Mouse (Mus musculus) megakaryocyte-erythroid progenitor cell, adult 5-6 weeks (primary cell): ENCODE measurements around the gene Olfm2. TPM values are rescaled to one million over a fixed set of nuclear protein-coding genes. Genes with fewer than 3 reads are reported as not detected.
"Not testable (repeated sequence)": the region's sequence is repeated elsewhere in the genome, so short reads cannot be mapped to it uniquely, and the experiment has no call there.

ENCODE experiments used
- ATAC-seq: replicated peaks from 2 replicates; pipeline ENCODE4 v1.8.0; 2016; ENCODE audit warnings: mild to moderate bottlenecking, inconsistent platforms; ENCODE audit not compliant: severe bottlenecking, poor library complexity, low FRiP score, low TSS enrichment
- total RNA-seq, 2 experiments: library from RNA; stranded (forward) in 1 of 2; stranded (reverse) in 1 of 2; fragments of 200-1000, 215-1000 nt in 1 of 2; fragments of >200 nt in 1 of 2; fragmentation: Nextera tagmentation in 1 of 2; gene quantifications; 2 replicates each; pipeline ENCODE4 v1.2.3; 2014 to 2017

Gene Olfm2
- total RNA-seq, 2 experiments from 2014 or later, result not detected

DNA sequence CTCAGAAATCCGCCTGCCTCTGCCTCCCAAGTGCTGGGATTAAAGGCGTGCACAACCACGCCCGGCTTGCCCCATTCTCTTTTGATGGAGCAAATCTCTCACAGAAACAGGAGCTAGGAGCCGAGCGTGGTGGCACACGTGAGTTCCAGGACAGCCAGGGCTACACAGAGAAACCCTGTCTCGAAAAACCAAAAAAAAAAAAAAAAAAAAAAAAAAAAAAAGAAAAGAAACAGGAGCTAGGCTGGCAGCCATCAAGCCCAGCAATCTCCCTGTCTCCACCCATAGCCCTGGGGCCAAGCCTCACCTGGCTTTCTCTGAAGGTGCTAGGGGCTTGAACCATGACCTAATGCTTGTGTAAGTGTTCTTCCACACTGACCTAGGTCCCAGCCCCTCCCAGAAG is 110.5 kb downstream of the Olfm2 start:
- ATAC-seq, result not testable (repeated sequence)

DNA sequence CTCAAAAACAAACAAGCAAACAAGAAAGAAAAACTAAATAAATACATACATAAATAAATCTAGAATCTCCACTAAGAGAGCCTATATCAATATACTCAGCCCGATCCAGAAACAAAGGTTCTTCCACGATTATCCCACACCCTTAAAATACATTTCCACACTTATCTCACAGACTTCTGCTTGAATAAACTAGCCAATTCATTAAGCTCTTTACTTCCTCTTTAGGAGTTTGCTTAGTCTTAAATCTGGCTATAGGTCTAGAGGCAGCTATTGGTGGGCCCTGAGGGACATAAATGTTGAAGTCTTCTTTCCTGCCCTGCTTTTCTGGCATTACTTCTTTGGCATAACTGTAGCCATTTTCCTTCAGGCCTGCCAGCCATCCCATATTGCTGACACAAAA is 114.8 kb downstream of the Olfm2 start:
- ATAC-seq, result no peak

Other genes with a start within 250 kb of the Olfm2 start
- 48.4 and 54.9 TPM in 2 replicates for gene Zfp266, start 224.9 kb downstream of the Olfm2 start, total RNA-seq (2014; fragmentation: Nextera tagmentation)
- gene Zfp266, start 224.9 kb downstream of the Olfm2 start, total RNA-seq (2017), result 46.8 and 47.2 TPM in 2 replicates
- gene Zfp846, start 165.1 kb downstream of the Olfm2 start, total RNA-seq (2014; fragmentation: Nextera tagmentation), result 7.8 and 10.1 TPM in 2 replicates
- 6.6 and 8.8 TPM in 2 replicates for gene Zfp846, start 165.1 kb downstream of the Olfm2 start, total RNA-seq (2017)
- 379 and 438 TPM in 2 replicates for gene Ubl5, start 103.5 kb downstream of the Olfm2 start, total RNA-seq (2014; fragmentation: Nextera tagmentation)
- 101 and 188 TPM in 2 replicates for gene Ubl5, start 103.5 kb downstream of the Olfm2 start, total RNA-seq (2017)
- 19.6 and 24.5 TPM in 2 replicates for gene Fbxl12, start 101.6 kb downstream of the Olfm2 start, total RNA-seq (2014; fragmentation: Nextera tagmentation)
- 2.6 and 3.8 TPM in 2 replicates for gene Fbxl12, start 101.6 kb downstream of the Olfm2 start, total RNA-seq (2017)
- 15.2 and 18.6 TPM in 2 replicates for gene Pin1, start 94.3 kb downstream of the Olfm2 start, total RNA-seq (2014; fragmentation: Nextera tagmentation)
- gene Pin1, start 94.3 kb downstream of the Olfm2 start, total RNA-seq (2017), result 11.5 and 18.2 TPM in 2 replicates
- gene Col5a3, start 68.7 kb upstream of the Olfm2 start, total RNA-seq (2014; fragmentation: Nextera tagmentation), result not detected in 2 replicates
- gene Col5a3, start 68.7 kb upstream of the Olfm2 start, total RNA-seq (2017), result not detected in 2 replicates
- not detected in 2 replicates for gene Rdh8, start 72.2 kb upstream of the Olfm2 start, total RNA-seq (2014; fragmentation: Nextera tagmentation)
- gene Rdh8, start 72.2 kb upstream of the Olfm2 start, total RNA-seq (2017), result not detected in 2 replicates
- 37.9 and 44.3 TPM in 2 replicates for gene A230050P20Rik, start 122.3 kb upstream of the Olfm2 start, total RNA-seq (2014; fragmentation: Nextera tagmentation)
- gene A230050P20Rik, start 122.3 kb upstream of the Olfm2 start, total RNA-seq (2017), result 11.9 and 24.0 TPM in 2 replicates
- gene Angptl6, start 133.4 kb upstream of the Olfm2 start, total RNA-seq (2014; fragmentation: Nextera tagmentation), result 1.1 and 2.7 TPM in 2 replicates
- 0.42 TPM in 1 of 2 replicates, not detected in the other for gene Angptl6, start 133.4 kb upstream of the Olfm2 start, total RNA-seq (2017)
- gene Ppan, start 141.8 kb upstream of the Olfm2 start, total RNA-seq (2014; fragmentation: Nextera tagmentation), result 127 and 174 TPM in 2 replicates
- gene Ppan, start 141.8 kb upstream of the Olfm2 start, total RNA-seq (2017), result 154 and 175 TPM in 2 replicates
- 308 and 325 TPM in 2 replicates for gene Eif3g, start 152.3 kb upstream of the Olfm2 start, total RNA-seq (2014; fragmentation: Nextera tagmentation)
- gene Eif3g, start 152.3 kb upstream of the Olfm2 start, total RNA-seq (2017), result 259 and 301 TPM in 2 replicates
- 163 and 192 TPM in 2 replicates for gene Dnmt1, start 213.5 kb upstream of the Olfm2 start, total RNA-seq (2014; fragmentation: Nextera tagmentation)
- gene Dnmt1, start 213.5 kb upstream of the Olfm2 start, total RNA-seq (2017), result 190 and 210 TPM in 2 replicates
- 1.7 and 3.4 TPM in 2 replicates for gene S1pr2, start 230.4 kb upstream of the Olfm2 start, total RNA-seq (2014; fragmentation: Nextera tagmentation)
- 0.46 TPM in 1 of 2 replicates, not detected in the other for gene S1pr2, start 230.4 kb upstream of the Olfm2 start, total RNA-seq (2017)